Mouse (Mus musculus): Measurements from ENCODE around the gene Unc13a. TPM values are rescaled to one million over a fixed set of nuclear protein-coding genes. Genes with fewer than 3 reads are reported as not detected.

Gene Unc13a
- polyA plus RNA-seq, 1 experiment from 2014 or later, result 0.89 TPM

DNA sequence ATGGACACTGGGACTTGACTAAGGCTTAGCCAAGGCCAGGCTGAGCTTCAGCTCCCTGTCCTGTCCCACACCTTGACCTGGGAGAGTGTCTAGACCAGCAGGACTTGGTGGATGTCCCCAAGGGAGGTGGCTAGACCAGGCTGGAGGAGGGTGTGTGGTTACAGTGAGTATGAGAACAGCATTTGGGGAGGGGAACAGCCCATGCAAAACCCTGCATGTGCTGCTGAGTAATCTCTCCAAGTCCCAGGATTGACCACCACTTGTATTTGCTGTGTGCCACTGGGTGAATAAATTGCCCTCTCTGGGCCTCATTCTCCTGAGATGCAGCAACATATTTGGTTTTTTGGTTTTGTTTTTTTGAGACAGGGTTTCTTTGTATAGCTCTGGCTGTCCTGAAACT lies 73.2 kb downstream of the Unc13a start:
- peaks cover 9 to 13% of the 10 kb centered on the region in 2 experiments; a peak in 3 of 4 replicates for H3K4me1 ChIP-seq (ENCODE audit: control insufficient read depth in 2 of 2, insufficient read depth in 2 of 2, low read length in 2 of 2)
- peaks cover 27% of the 10 kb centered on the region for H3K27me3 ChIP-seq (ENCODE audit: control insufficient read depth, insufficient read depth, low read length)
- H3K36me3 ChIP-seq (ENCODE audit: control insufficient read depth, insufficient read depth, low read length), result peaks cover 11% of the 10 kb centered on the region; the same call in 1 of the 2 replicates
- H3K27ac ChIP-seq (replicated peaks in 1 of 2; ENCODE audit: control insufficient read depth in 1 of 2, insufficient read depth in 1 of 2, low read depth in 2 of 2, low read length in 2 of 2), result no peak overlapping the region
- H3K9me3 ChIP-seq (ENCODE audit: control insufficient read depth, low read length), result no peaks in the 10 kb centered on the region
- H3K9ac ChIP-seq (ENCODE audit: low read length), result no peak overlapping the region
- no peak overlapping the region for H3K4me3 ChIP-seq (ENCODE audit: control insufficient read depth in 1 of 2, insufficient read depth in 1 of 2, low read depth in 1 of 2, low read length in 2 of 2)
- ATAC-seq (ENCODE audit: insufficient number of reproducible peaks, insufficient read depth, low FRiP score, low read depth), result no peak
- H3K4me2 ChIP-seq (ENCODE audit: low read length), result no peak overlapping the region

DNA sequence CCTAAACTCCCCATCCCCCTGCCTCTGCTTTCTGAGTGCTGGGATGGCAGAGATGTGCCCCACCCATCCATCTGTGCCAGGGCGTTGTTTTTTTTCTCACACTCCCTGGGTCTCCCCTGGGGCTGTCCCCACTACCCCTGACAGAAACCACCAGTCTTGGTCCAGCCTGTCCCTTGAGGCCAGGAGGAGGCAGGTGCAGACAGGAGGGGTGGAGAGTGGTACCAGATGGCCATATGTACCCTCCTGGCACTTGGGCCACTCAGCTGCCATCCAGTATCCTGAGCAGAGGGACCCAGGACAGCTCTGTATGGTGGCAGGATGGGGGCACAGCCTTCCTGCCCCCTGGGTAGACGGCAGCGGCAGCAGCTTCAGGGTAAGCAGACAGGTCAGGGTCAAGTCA lies 74.1 kb downstream of the Unc13a start, which contains the start of gene Fam129c:
Fam129c (plus strand) TSS at position 198 of the 400 bp plus-strand sequence.
- Histone ChIP-seq H3K36me3 (ENCODE audit: control insufficient read depth, insufficient read depth, low read length) (peaks cover 11% of the 10 kb centered on the region; the same call in 1 of the 2 replicates), H3K4me1 (ENCODE audit: control insufficient read depth in 2 of 2, insufficient read depth in 2 of 2, low read length in 2 of 2) (peaks cover 7 to 15% of the 10 kb centered on the region in 2 experiments; a peak in 3 of 4 replicates), H3K27ac (replicated peaks in 1 of 2; ENCODE audit: control insufficient read depth in 1 of 2, insufficient read depth in 1 of 2, low read depth in 2 of 2, low read length in 2 of 2) (no peak within 1 kb of the TSS), H3K4me3 (ENCODE audit: control insufficient read depth in 1 of 2, insufficient read depth in 1 of 2, low read depth in 1 of 2, low read length in 2 of 2) (no peak within 1 kb of the TSS), H3K4me2 (ENCODE audit: low read length) (no peak within 1 kb of the TSS), H3K27me3 (ENCODE audit: control insufficient read depth, insufficient read depth, low read length) (peaks cover 20% of the 10 kb centered on the region), H3K9ac (ENCODE audit: low read length) (no peak within 1 kb of the TSS), H3K9me3 (ENCODE audit: control insufficient read depth, low read length) (no peaks in the 10 kb centered on the region)
- 80% methylated on average over 3 of the region's 3 CpGs for WGBS
- no peak for ATAC-seq (ENCODE audit: insufficient number of reproducible peaks, insufficient read depth, low FRiP score, low read depth)

DNA sequence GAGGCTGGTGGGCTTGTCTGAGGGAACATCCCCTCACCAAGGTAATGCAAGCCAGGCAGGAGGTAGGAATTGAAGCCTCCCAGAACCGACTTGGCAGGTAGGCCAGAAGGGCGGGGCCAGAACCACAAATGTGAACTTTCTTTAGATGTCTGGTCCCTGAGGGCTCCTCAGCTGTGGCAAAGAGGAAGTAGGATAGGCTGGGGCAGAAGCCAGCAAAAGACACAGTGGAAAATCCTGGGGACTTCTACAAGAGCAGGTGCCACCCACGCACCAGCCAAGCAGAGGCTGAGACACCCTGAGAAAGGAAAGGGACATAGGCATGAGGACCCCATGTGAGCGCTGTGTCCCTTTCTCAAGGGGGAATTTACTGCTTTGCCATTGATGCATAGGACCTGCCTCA lies 74.8 kb downstream of the Unc13a start:
- Histone ChIP-seq H3K27me3 (ENCODE audit: control insufficient read depth, insufficient read depth, low read length) (peaks cover 14% of the 10 kb centered on the region), H3K4me2 (ENCODE audit: low read length) (no peak overlapping the region), H3K4me3 (ENCODE audit: control insufficient read depth in 1 of 2, insufficient read depth in 1 of 2, low read depth in 1 of 2, low read length in 2 of 2) (no peak overlapping the region), H3K4me1 (ENCODE audit: control insufficient read depth in 2 of 2, insufficient read depth in 2 of 2, low read length in 2 of 2) (peaks cover 4 to 11% of the 10 kb centered on the region in 2 experiments; a peak in 3 of 4 replicates), H3K27ac (replicated peaks in 1 of 2; ENCODE audit: control insufficient read depth in 1 of 2, insufficient read depth in 1 of 2, low read depth in 2 of 2, low read length in 2 of 2) (no peak overlapping the region), H3K36me3 (ENCODE audit: control insufficient read depth, insufficient read depth, low read length) (peaks cover 11% of the 10 kb centered on the region; the same call in 1 of the 2 replicates), H3K9ac (ENCODE audit: low read length) (no peak overlapping the region), H3K9me3 (ENCODE audit: control insufficient read depth, low read length) (no peaks in the 10 kb centered on the region)
- 75% methylated on average over 4 of the region's 4 CpGs for WGBS
- ATAC-seq (ENCODE audit: insufficient number of reproducible peaks, insufficient read depth, low FRiP score, low read depth), result no peak

DNA sequence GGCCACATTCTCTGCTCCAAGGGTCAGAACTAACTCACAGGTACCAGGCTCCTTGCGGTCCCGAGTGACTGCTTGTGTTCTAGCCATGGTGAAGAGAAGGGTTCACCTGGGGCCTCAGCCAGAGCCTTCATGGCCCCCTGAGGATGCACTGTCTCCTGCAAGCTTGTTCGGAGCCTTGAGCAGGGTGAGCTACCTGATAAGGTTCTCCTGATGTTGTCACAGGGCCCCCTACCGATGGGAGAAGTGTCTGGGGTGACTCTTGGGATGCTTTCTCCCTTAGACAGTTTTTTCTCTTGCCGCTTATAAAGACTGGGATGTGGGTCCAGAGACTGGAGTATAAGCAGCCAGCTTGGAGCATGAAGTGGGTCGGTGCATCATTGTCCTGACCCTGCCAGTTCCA lies 75.2 kb downstream of the Unc13a start:
- no peak for ATAC-seq (ENCODE audit: insufficient number of reproducible peaks, insufficient read depth, low FRiP score, low read depth)
- Histone ChIP-seq H3K36me3 (ENCODE audit: control insufficient read depth, insufficient read depth, low read length) (peaks cover 11% of the 10 kb centered on the region; the same call in 1 of the 2 replicates), H3K4me3 (ENCODE audit: control insufficient read depth in 1 of 2, insufficient read depth in 1 of 2, low read depth in 1 of 2, low read length in 2 of 2) (no peak overlapping the region), H3K27ac (replicated peaks in 1 of 2; ENCODE audit: control insufficient read depth in 1 of 2, insufficient read depth in 1 of 2, low read depth in 2 of 2, low read length in 2 of 2) (no peak overlapping the region), H3K4me2 (ENCODE audit: low read length) (no peak overlapping the region), H3K27me3 (ENCODE audit: control insufficient read depth, insufficient read depth, low read length) (peaks cover 10% of the 10 kb centered on the region), H3K9me3 (ENCODE audit: control insufficient read depth, low read length) (no peaks in the 10 kb centered on the region), H3K9ac (ENCODE audit: low read length) (no peak overlapping the region), H3K4me1 (ENCODE audit: control insufficient read depth in 2 of 2, insufficient read depth in 2 of 2, low read length in 2 of 2) (peaks cover 4 to 11% of the 10 kb centered on the region in 2 experiments; a peak in 3 of 4 replicates)
- WGBS, result 53% methylated on average over 6 of the region's 6 CpGs

DNA sequence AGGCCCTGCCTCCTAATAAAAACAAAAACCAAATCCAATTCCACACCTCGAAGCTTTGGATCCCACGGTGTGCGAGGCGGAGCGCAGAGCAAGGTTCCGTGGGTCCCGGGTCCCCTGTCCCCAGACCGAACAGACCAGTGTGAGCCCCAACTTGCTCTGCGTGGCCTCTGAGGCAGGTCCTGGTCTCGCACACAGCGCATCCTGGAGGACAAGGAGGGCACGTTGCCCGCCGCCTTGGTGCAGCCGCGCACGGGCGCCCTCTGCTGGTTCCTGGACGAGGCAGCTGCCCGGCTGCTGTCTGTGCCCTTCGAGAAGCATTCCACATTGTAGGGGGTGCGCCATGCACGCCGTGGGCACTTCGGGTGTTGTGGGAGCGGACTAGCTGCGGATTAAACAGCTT lies 75.7 kb downstream of the Unc13a start:
- 10% methylated on average over 27 of the region's 27 CpGs for WGBS
- Histone ChIP-seq H3K9ac (ENCODE audit: low read length) (no peak overlapping the region), H3K27me3 (ENCODE audit: control insufficient read depth, insufficient read depth, low read length) (peaks cover 7% of the 10 kb centered on the region; the same call in 1 of the 2 replicates), H3K27ac (replicated peaks in 1 of 2; ENCODE audit: control insufficient read depth in 1 of 2, insufficient read depth in 1 of 2, low read depth in 2 of 2, low read length in 2 of 2) (no peak overlapping the region), H3K9me3 (ENCODE audit: control insufficient read depth, low read length) (no peaks in the 10 kb centered on the region), H3K4me3 (ENCODE audit: control insufficient read depth in 1 of 2, insufficient read depth in 1 of 2, low read depth in 1 of 2, low read length in 2 of 2) (no peak overlapping the region), H3K36me3 (ENCODE audit: control insufficient read depth, insufficient read depth, low read length) (peaks cover 11% of the 10 kb centered on the region; the same call in 1 of the 2 replicates), H3K4me1 (ENCODE audit: control insufficient read depth in 2 of 2, insufficient read depth in 2 of 2, low read length in 2 of 2) (peaks cover 8 to 16% of the 10 kb centered on the region in 2 experiments), H3K4me2 (ENCODE audit: low read length) (no peak overlapping the region)
- ATAC-seq (ENCODE audit: insufficient number of reproducible peaks, insufficient read depth, low FRiP score, low read depth), result no peak

DNA sequence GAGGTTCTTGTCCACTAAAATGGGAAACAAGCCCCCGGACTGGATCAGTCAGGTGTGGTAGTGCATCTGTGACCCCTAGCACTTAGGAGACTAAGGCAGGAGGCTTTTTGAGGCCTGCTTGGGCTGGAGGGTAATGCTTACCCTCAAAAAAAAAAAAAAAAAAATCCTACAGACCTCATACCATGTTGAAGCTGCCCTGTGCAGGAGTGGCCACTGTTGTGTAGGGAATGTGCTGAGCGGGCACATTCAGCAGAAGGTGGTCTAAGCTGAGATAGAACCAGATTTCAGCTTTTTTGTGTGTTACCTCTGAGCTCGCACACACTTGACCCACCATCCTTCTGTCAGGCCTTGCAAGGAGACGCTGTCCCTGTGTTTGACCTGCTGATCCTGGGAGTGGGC lies 77.2 kb downstream of the Unc13a start:
- Histone ChIP-seq H3K9ac (ENCODE audit: low read length) (no peak overlapping the region), H3K27me3 (ENCODE audit: control insufficient read depth, insufficient read depth, low read length) (no peaks in the 10 kb centered on the region), H3K27ac (replicated peaks in 1 of 2; ENCODE audit: control insufficient read depth in 1 of 2, insufficient read depth in 1 of 2, low read depth in 2 of 2, low read length in 2 of 2) (no peak overlapping the region), H3K4me2 (ENCODE audit: low read length) (no peak overlapping the region), H3K4me1 (ENCODE audit: control insufficient read depth in 2 of 2, insufficient read depth in 2 of 2, low read length in 2 of 2) (peaks cover 8 to 17% of the 10 kb centered on the region in 2 experiments), H3K36me3 (ENCODE audit: control insufficient read depth, insufficient read depth, low read length) (peaks cover 11% of the 10 kb centered on the region; the same call in 1 of the 2 replicates), H3K9me3 (ENCODE audit: control insufficient read depth, low read length) (no peaks in the 10 kb centered on the region), H3K4me3 (ENCODE audit: control insufficient read depth in 1 of 2, insufficient read depth in 1 of 2, low read depth in 1 of 2, low read length in 2 of 2) (no peak overlapping the region)
- 91% methylated on average over 4 of the region's 4 CpGs for WGBS
- ATAC-seq (ENCODE audit: insufficient number of reproducible peaks, insufficient read depth, low FRiP score, low read depth), result no peak

DNA sequence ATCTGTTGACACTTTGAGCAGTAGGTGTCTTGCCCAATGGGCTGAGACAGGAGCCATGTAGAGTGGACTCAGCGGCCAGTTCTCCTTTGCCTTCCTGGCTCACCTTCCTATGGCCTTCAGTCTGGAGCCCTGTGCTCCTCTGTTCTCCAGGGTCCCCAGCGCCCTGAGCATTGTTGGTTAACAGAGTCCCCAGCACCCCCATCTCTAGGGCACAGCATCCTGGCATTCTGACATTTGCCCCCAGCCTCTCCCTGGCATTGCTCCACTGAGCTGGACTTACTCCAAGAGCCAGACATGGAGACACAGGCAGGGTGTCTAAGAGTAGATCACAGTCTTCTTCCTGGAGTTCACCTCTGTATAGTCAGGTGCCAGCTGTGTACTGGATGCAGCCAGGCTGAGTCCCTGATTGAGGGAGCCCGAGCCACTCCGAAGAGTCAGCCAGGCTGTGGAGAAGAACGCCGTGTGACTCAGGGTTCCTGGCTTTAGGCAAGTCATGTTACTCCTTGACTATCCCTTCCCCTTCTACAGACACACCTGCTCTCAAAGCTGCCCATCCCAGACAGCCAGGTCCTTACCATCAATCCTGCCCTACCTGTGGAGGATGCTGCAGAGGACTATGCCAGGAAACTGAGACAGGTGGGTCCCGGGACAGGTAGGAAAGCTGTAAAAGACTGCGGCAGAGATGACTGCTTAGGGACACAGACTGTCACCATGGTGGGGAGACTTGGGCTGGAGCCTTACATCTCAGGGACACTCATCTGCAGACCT lies 77.8 kb downstream of the Unc13a start:
- Histone ChIP-seq H3K27ac (replicated peaks in 1 of 2; ENCODE audit: control insufficient read depth in 1 of 2, insufficient read depth in 1 of 2, low read depth in 2 of 2, low read length in 2 of 2) (no peak overlapping the region), H3K4me2 (ENCODE audit: low read length) (no peak overlapping the region), H3K27me3 (ENCODE audit: control insufficient read depth, insufficient read depth, low read length) (no peaks in the 10 kb centered on the region), H3K36me3 (ENCODE audit: control insufficient read depth, insufficient read depth, low read length) (peaks cover 11% of the 10 kb centered on the region; the same call in 1 of the 2 replicates), H3K9ac (ENCODE audit: low read length) (no peak overlapping the region; the same call in 1 of the 2 replicates), H3K4me3 (ENCODE audit: control insufficient read depth in 1 of 2, insufficient read depth in 1 of 2, low read depth in 1 of 2, low read length in 2 of 2) (no peak overlapping the region), H3K4me1 (ENCODE audit: control insufficient read depth in 2 of 2, insufficient read depth in 2 of 2, low read length in 2 of 2) (peaks cover 8 to 17% of the 10 kb centered on the region in 2 experiments), H3K9me3 (ENCODE audit: control insufficient read depth, low read length) (no peaks in the 10 kb centered on the region)
- 81% methylated on average over 8 of the region's 8 CpGs for WGBS
- ATAC-seq (ENCODE audit: insufficient number of reproducible peaks, insufficient read depth, low FRiP score, low read depth), result no peak
